Mouse (Mus musculus) kidney, postnatal 4 days (tissue): Measurements from ENCODE around the gene Alpk3.
"Not testable (repeated sequence)": the region's sequence is repeated elsewhere in the genome, so short reads cannot be mapped to it uniquely, and the experiment has no call there.

ENCODE experiments used
- DNase-seq, 2 experiments: peaks; one replicate each; pipeline ENCODE4 v3.0.0; 2021; ENCODE audit warnings: mixed read lengths in 2 of 2

Gene Alpk3

DNA sequence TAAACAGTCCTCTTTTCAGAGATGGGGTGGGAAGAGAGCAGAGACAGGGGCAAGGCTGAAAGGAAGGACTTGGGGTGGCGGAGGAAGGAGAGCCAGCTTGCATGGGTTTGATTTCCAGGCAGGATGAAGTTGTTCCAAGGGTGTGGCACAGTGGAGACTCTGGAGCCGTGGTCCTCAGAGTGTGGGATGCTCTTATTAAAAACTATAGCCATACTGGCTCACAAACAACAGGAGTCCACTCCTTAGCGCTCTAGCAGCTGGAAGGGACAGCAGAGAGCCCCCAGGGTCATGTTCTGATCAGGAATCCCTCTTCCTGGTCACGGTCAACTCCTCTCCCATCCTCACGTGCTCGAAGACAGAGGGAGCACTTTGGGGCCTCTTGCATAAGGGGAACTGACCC is 76.0 kb downstream of the Alpk3 start:
- DNase-seq = no peak

DNA sequence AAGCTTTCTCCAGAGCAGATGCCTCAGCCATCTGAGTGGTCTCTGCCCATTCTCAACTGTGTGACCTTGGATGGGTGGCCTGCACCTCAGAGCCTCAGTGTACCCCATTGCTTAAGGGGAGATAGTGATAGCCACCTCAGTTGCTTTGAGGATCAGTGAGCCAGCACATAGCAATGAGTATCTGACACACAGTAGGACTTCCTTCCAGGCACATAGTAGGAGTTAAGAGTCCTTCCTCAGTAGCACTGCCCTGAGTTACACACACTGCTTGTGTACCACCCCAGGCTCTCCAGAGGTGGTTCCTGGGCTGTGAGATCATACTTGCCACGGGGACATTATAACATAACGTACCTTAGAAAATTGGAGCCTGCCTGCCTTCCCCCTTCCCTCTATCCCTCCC is 76.5 kb downstream of the Alpk3 start:
- DNase-seq = no peak

DNA sequence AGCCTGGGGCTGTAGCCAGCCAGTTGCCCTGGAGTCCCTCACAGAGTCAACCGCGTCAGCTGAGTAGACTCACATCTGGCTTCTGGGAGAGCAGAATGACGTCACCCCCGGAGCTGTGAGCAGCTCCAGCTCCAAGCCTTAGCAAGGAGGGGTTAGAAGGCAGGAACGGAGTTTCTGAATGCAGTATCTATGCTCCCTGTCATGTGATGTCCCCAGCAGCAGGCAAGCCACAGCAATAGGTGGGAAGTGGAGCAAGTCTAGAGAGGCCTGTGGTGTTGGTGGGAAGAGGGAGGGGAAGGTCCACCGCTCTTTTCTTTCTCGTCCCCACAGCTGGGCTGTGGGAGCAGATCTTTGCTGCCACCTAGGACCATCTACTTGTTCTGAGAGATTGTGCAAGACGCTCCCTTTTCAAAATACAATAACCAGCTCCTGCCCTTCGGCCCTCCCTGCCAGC is 77.2 kb downstream of the Alpk3 start:
- peak; percentile 75 to 85 for DNase-seq

DNA sequence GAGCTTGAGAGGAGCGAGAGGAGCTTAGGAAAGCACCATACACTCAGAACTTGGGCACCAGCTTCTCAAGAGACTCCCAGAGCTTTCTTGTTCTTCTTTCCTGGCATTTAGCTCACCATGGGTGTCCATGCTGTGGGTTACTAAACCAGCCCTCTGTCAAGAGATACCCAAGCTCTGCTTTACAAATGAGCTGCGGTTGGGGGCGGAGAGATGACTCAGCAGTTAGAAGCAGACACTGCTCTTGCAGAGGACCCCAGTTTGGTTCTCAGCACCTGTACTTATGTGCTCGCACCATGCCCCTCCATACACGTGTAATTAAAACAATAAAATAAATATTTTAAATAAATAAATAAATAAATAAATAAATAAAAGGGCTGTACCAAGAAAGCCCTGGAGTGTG is 79.9 kb downstream of the Alpk3 start:
- no peak for DNase-seq

GRCm38 (mm10) chr7:81139100-81139499 is 81.7 kb downstream of the Alpk3 start:
- peak in 1 of 2 experiments; percentile 41 for DNase-seq

DNA sequence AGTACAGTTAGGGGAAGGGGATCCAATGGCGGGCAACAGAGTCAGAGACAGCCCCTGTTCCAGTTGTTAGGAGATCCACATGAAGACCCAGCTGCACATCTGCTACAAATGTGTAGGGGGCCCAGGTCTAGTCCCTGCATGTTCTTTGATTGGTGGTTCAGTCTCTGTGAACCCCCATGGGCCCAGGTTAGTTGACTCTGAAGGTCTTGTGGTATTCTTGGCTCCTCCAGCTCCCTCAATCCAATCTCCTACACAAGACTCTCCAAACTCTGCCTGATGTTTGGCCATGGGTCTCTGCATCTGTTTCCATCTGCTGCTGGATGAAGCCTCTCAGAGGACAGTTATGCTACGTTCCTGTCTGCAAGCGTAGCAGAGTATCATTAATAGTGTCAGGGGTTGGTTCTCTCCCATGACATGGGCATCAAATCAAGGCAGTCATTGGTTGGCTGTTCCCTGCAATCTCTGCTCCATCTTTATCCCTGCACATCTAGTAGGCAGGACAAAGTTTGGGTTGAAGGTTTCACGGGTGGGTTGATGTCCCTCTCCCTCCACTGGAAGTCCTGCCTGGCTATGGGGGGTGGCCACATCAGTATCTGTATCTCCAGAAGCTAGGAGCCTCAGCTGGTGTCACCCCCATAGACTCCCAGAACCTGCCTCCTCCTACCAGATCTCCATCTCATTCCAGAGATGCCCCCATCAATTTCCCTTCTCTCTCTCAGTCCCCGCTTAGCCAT is 82.4 kb downstream of the Alpk3 start:
- DNase-seq = no peak

GRCm38 (mm10) chr7:81141541-81141940 is 84.1 kb downstream of the Alpk3 start:
- no peak for DNase-seq

DNA sequence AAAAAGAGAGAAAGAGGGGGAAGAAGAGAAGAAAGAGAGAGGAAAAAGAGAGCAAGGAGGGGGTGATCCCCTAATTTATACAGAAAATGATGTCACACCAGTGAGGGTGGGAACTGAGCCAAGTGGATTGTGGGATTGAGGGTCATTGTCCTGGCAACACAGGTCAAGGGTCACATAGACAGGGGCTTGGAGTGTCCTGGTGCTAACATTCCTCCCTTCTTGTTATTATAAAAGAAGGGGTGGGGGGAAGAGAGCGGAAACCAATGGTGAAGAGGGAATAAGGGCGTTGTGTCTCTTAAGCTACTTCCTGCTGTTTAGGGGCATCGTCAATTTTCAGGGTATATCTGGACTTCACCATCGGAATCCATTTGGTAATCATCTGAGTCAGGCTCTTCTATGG is 85.7 kb downstream of the Alpk3 start:
- not testable (repeated sequence) for DNase-seq

GRCm38 (mm10) chr7:81149759-81150158 is 92.4 kb downstream of the Alpk3 start:
- no peak for DNase-seq

DNA sequence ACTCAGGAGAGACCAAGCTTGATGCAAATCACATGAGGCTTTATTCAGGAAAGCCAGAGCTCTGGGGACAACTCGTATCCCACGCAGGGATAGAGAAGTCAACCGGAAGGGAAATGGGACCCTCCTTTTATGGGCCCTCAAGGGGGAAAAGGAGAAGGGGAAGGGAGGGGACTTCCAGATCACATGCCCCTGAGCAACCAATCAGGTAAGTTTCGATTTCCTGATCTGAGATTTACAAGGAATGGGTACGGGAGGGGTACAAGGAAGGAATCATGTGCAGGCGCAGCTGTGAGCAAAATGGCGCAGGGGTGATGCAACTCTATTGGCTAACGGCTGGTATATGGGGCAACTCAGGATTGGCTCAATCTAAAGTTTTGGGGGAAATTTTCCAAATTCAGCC is 93.8 kb downstream of the Alpk3 start:
- no peak for DNase-seq

DNA sequence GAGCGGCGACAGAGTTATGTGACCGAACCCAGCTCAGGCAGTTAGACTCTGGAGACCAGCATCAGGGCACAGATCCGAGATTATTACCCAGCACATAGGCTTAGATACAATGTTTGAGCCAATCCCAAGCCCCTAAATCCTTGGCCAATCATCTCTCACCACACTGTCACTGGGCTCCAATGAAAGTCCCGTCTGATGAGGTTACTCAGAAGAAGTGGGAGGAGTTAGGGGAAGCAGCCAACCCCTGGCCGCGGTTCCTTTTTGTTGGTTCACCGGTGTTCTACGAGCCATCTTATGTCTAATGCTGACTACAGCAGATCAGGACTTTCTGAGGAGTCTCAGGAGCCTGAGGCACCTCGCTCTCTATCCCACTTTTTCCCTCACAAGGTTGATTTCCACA is 94.9 kb downstream of the Alpk3 start:
- no peak for DNase-seq

GRCm38 (mm10) chr7:81152826-81153225 is 95.4 kb downstream of the Alpk3 start:
- DNase-seq = no peak

DNA sequence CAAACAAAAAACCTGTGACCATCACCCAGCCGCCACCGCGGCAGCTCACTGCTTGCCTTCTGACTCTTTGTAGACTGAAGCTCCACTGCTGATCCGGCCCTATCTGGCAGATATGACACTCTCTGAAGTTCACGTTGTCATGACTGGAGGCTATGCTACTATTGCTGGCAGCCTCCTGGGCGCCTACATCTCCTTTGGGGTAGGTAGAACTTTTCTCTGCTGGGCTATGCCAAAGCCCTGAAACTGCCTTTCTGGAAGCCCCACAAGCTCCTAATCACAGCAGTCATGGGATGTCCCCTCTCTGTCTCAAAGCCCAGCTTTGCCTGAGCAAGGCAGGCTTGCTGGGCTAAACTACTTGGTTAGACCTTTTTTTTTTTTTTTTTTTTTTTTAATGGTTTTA is 95.9 kb downstream of the Alpk3 start:
- DNase-seq = no peak

- DNase-seq = not testable (repeated sequence)
Measured at GRCm38 (mm10) chr7:81154244-81154643, 96.8 kb downstream of the Alpk3 start.

- peak; percentile 73 to 80 for DNase-seq
Measured at GRCm38 (mm10) chr7:81154960-81155359, 97.6 kb downstream of the Alpk3 start.
